Mouse (Mus musculus) brain, embryonic 14.5 days (tissue): ENCODE measurements at regions not wholly inside any gene's neighbourhood (a gene's known extent, or its start where the extent isn't known, plus 50 kb on each side); places are given as distances from the start of the nearest gene placed in this dataset.

Experiments
- CTCF ChIP-seq: fragments of 200-500 bp; IDR thresholded peaks from 2 replicates; pipeline ENCODE4 v1.5.1; 2012; ENCODE audit warnings: inconsistent platforms, mild to moderate bottlenecking, moderate library complexity, borderline replicate concordance; ENCODE audit not compliant: insufficient read depth, insufficient read length; ENCODE audit errors: extremely low read depth
- POLR2A ChIP-seq: fragments of 200-500 bp; IDR thresholded peaks from 2 replicates; pipeline ENCODE4 v1.6.1; 2012; ENCODE audit warnings: mild to moderate bottlenecking, inconsistent platforms, borderline replicate concordance; ENCODE audit not compliant: poor library complexity, insufficient read depth, insufficient read length, severe bottlenecking; ENCODE audit errors: extremely low read depth

DNA sequence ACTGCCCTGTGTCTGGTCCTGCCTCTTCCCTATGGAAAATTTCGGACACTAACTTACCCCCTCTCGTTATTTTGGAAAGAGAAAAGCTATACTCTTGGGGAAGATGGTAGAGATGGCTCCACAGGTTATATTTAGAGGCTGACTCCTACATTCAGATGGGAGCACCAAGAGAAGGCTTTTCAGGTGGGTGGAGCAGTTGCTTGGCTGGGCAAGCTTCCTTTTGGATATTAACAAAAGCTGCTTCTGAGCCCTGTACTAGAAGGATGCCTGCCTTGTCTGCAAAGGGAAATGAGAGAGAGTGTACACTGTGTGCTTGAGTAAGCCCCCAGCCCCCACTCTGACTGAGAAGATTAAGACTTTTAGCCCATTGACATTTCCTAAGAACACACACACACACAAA is 392.1 kb upstream of the Slc30a5 start:
- TF ChIP-seq POLR2A (no peak), CTCF (no peak)
